Mouse (Mus musculus) embryo, embryonic 10.5 days (tissue): Measurements from ENCODE around the gene Ipo9.
A peak's percentile ranks its signal among the peaks of the same experiment; 100 is the strongest.
"Not testable (repeated sequence)": the region's sequence is repeated elsewhere in the genome, so short reads cannot be mapped to it uniquely, and the experiment has no call there.

Experiments
- DNase-seq: peaks from one replicate; pipeline ENCODE4 v3.0.0-alpha.2; 2015; ENCODE audit warnings: low spot score

Ipo9 gene

GRCm38 (mm10) chr1:135427390-135427789, 2.9 kb downstream of the Ipo9 start:
- no peak for DNase-seq

GRCm38 (mm10) chr1:135426645-135427044, 3.7 kb downstream of the Ipo9 start:
- DNase-seq = no peak

- DNase-seq = no peak
These were observed 7.5 kb downstream of the Ipo9 start for GRCm38 (mm10) chr1:135422772-135423171.

GRCm38 (mm10) chr1:135413996-135414395, 16.3 kb downstream of the Ipo9 start:
- DNase-seq = no peak

GRCm38 (mm10) chr1:135412130-135412529, 18.2 kb downstream of the Ipo9 start:
- no peak for DNase-seq

- DNase-seq = no peak
These were observed 19.3 kb downstream of the Ipo9 start for GRCm38 (mm10) chr1:135410967-135411366.

- DNase-seq = no peak
These were observed 21.3 kb downstream of the Ipo9 start for GRCm38 (mm10) chr1:135408973-135409372.

- no peak for DNase-seq
These were observed 24.9 kb downstream of the Ipo9 start for GRCm38 (mm10) chr1:135405356-135405755.

GRCm38 (mm10) chr1:135401452-135402110, 28.7 kb downstream of the Ipo9 start:
- DNase-seq = peak; percentile 9

GRCm38 (mm10) chr1:135399466-135399865, 30.8 kb downstream of the Ipo9 start:
- DNase-seq = no peak

- DNase-seq = no peak
These were observed 45.1 kb downstream of the Ipo9 start for GRCm38 (mm10) chr1:135385161-135385560.

GRCm38 (mm10) chr1:135384171-135384570, 46.1 kb downstream of the Ipo9 start:
- no peak for DNase-seq

- DNase-seq = not testable (repeated sequence)
These were observed 48.7 kb downstream of the Ipo9 start for GRCm38 (mm10) chr1:135381560-135381959.

- no peak for DNase-seq
These were observed 50.0 kb downstream of the Ipo9 start for GRCm38 (mm10) chr1:135380071-135380991.

GRCm38 (mm10) chr1:135379048-135379447, 51.3 kb downstream of the Ipo9 start:
- no peak for DNase-seq

- DNase-seq = no peak
These were observed 51.7 kb downstream of the Ipo9 start for GRCm38 (mm10) chr1:135378576-135378975.

- DNase-seq = peak; percentile 92
These were observed 55.3 kb downstream of the Ipo9 start, which contains the start of gene Shisa4 for GRCm38 (mm10) chr1:135374868-135375581. Shisa4 (minus strand) TSS chr1:135375237.

GRCm38 (mm10) chr1:135374175-135374867, 56.0 kb downstream of the Ipo9 start:
- DNase-seq = peak; percentile 53

GRCm38 (mm10) chr1:135373171-135373677, 57.1 kb downstream of the Ipo9 start:
- DNase-seq = peak; percentile 9

- no peak for DNase-seq
These were observed 60.9 kb downstream of the Ipo9 start for GRCm38 (mm10) chr1:135369415-135369814.

- DNase-seq = peak; percentile 66
These were observed 61.3 kb downstream of the Ipo9 start for GRCm38 (mm10) chr1:135368982-135369381.

- peak; percentile 97 for DNase-seq
These were observed 62.1 kb downstream of the Ipo9 start for GRCm38 (mm10) chr1:135368245-135368644.
